Mouse (Mus musculus): Measurements from ENCODE around the gene Tmc5. TPM values are rescaled to one million over a fixed set of nuclear protein-coding genes. Genes with fewer than 3 reads are reported as not detected.

Gene Tmc5
- polyA plus RNA-seq (2015; fragmentation: Illumina TruSeq; extraction: RNeasy Lipid Tissue Mini Kit (QIAGEN cat#74804); ENCODE audit: insufficient read depth, low replicate concordance): not detected

GRCm38 (mm10) chr7:118597201-118597600, at the start of gene Tmc5:
Gene Tmc5, plus strand, starts transcription at chr7:118597297.

GRCm38 (mm10) chr7:118584257-118584907, 12.7 kb upstream of the Tmc5 start, which contains the start of gene Tmc7:
Gene Tmc7, minus strand, starts transcription at chr7:118584736.

GRCm38 (mm10) chr7:118705101-118705961, 108.2 kb downstream of the Tmc5 start, which contains the start of gene Gde1:
Gene Gde1, minus strand, starts transcription at chr7:118705778.

GRCm38 (mm10) chr7:118712228-118713173, 115.4 kb downstream of the Tmc5 start, which contains the start of gene Ccp110:
Gene Ccp110, plus strand, starts transcription at chr7:118712552.

Other genes starting within 250 kb of the Tmc5 start
- 0.21 TPM for gene Syt17, start 149.1 kb upstream of the Tmc5 start, polyA plus RNA-seq (2015; fragmentation: Illumina TruSeq; extraction: RNeasy Lipid Tissue Mini Kit (QIAGEN cat#74804); ENCODE audit: insufficient read depth, low replicate concordance)
- 20.0 TPM for gene Itpripl2, start 105.3 kb upstream of the Tmc5 start, polyA plus RNA-seq (2015; fragmentation: Illumina TruSeq; extraction: RNeasy Lipid Tissue Mini Kit (QIAGEN cat#74804); ENCODE audit: insufficient read depth, low replicate concordance)
- gene Coq7, start 63.9 kb upstream of the Tmc5 start, polyA plus RNA-seq (2015; fragmentation: Illumina TruSeq; extraction: RNeasy Lipid Tissue Mini Kit (QIAGEN cat#74804); ENCODE audit: insufficient read depth, low replicate concordance): 9.4 TPM
- gene Tmc7, start 12.6 kb upstream of the Tmc5 start, polyA plus RNA-seq (2015; fragmentation: Illumina TruSeq; extraction: RNeasy Lipid Tissue Mini Kit (QIAGEN cat#74804); ENCODE audit: insufficient read depth, low replicate concordance): 0.36 TPM
- gene Gde1, start 108.5 kb downstream of the Tmc5 start, polyA plus RNA-seq (2015; fragmentation: Illumina TruSeq; extraction: RNeasy Lipid Tissue Mini Kit (QIAGEN cat#74804); ENCODE audit: insufficient read depth, low replicate concordance): 56.1 TPM
- gene Ccp110, start 115.3 kb downstream of the Tmc5 start, polyA plus RNA-seq (2015; fragmentation: Illumina TruSeq; extraction: RNeasy Lipid Tissue Mini Kit (QIAGEN cat#74804); ENCODE audit: insufficient read depth, low replicate concordance): 16.1 TPM
- gene Vps35l, start 142.9 kb downstream of the Tmc5 start, polyA plus RNA-seq (2015; fragmentation: Illumina TruSeq; extraction: RNeasy Lipid Tissue Mini Kit (QIAGEN cat#74804); ENCODE audit: insufficient read depth, low replicate concordance): 39.1 TPM